Mouse (Mus musculus) kidney, embryonic 16.5 days (tissue): ENCODE data around the gene Cd300lb. TPM values are rescaled to one million over a fixed set of nuclear protein-coding genes. Genes with fewer than 3 reads are reported as not detected.
"Not testable (repeated sequence)": the region's sequence is repeated elsewhere in the genome, so short reads cannot be mapped to it uniquely, and the experiment has no call there.

Experiments
- ATAC-seq: fragments of 200-750 bp; cut with Nextera tagmentation; 2 replicates; pipeline ENCODE4 v1.8.0; 2017; ENCODE audit warnings: moderate TSS enrichment; ENCODE audit not compliant: low FRiP score, low TSS enrichment
- H3K27ac ChIP-seq: fragments of 300-500 bp; sonication (generic); 2 replicates; pipeline ENCODE4 v1.5.1; 2014; ENCODE audit warnings: low read length
- H3K27me3 ChIP-seq: fragments of 300-500 bp; sonication (generic); 2 replicates; pipeline ENCODE4 v1.6.1; 2014; ENCODE audit warnings: low read length, control low read depth, mixed read lengths; ENCODE audit not compliant: insufficient read depth
- H3K36me3 ChIP-seq: fragments of 300-500 bp; sonication (generic); 2 replicates; pipeline ENCODE4 v1.6.1; 2014; ENCODE audit warnings: low read length, control low read depth, mixed read lengths; ENCODE audit not compliant: insufficient read depth
- H3K4me1 ChIP-seq: fragments of 300-500 bp; sonication (generic); 2 replicates; pipeline ENCODE4 v1.6.1; 2014; ENCODE audit warnings: low read length, control low read depth, mixed read lengths; ENCODE audit not compliant: insufficient read depth
- H3K4me2 ChIP-seq: fragments of 300-500 bp; sonication (generic); replicated peaks from 2 replicates; pipeline ENCODE4 v1.6.1; 2014; ENCODE audit warnings: low read depth, low read length
- H3K4me3 ChIP-seq: fragments of 300-500 bp; sonication (generic); 2 replicates; pipeline ENCODE4 v1.5.1; 2014; ENCODE audit warnings: mild to moderate bottlenecking, low read length
- H3K9ac ChIP-seq: fragments of 300-500 bp; sonication (generic); replicated peaks from 2 replicates; pipeline ENCODE4 v1.6.1; 2014; ENCODE audit warnings: low read length
- H3K9me3 ChIP-seq: fragments of 300-500 bp; sonication (generic); 2 replicates; pipeline ENCODE4 v1.6.1; 2016; ENCODE audit warnings: low read length, control low read depth
- WGBS: fragments of 180-500 bp; shearing (Covaris S2); extraction: QIAGEN DNeasy Blood & Tissue Kit; methylation state at CpG from one replicate; pipeline ENCODE4 v1.1.7; 2014; 5-methylcytosine and 5-hydroxymethylcytosine counted together
- polyA plus RNA-seq: library from polyadenylated mRNA; unstranded; fragments of >200 nt; fragmentation: Nextera tagmentation; extraction: Ambion mirVana; gene quantifications from 2 replicates; pipeline ENCODE4 v1.2.1, GENCODE M21; 2015

The Cd300lb gene
- polyA plus RNA-seq, 1 experiment from 2014 or later: 0.32 TPM

DNA sequence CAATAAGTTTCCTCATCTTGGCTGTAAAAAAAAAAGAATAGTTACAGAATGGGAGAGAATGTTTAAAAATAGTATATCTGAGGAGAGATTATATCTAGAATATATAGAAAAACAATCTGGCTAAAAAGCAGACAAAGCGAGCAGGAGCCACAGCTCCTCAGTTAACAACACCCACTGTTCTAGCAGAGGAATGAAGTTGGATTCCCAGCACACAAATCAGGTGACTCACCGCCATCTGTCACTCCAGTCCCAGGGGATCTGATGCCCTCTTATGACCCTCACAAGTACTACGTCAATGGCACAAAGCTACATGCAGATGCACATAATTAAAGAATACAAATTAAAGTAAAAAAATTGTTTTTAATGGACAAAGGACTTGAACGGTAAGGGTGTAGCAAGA lies 11.7 kb downstream of the Cd300lb start:
- Histone ChIP-seq H3K4me1 (no peaks in the 10 kb centered on the region), H3K4me2 (no peak overlapping the region), H3K27ac (no peak overlapping the region), H3K4me3 (no peak overlapping the region), H3K36me3 (no peaks in the 10 kb centered on the region), H3K9ac (no peak overlapping the region), H3K9me3 (no peaks in the 10 kb centered on the region), H3K27me3 (no peaks in the 10 kb centered on the region)
- 80% methylated on average over 4 of the region's 4 CpGs for WGBS
- ATAC-seq: no peak

DNA sequence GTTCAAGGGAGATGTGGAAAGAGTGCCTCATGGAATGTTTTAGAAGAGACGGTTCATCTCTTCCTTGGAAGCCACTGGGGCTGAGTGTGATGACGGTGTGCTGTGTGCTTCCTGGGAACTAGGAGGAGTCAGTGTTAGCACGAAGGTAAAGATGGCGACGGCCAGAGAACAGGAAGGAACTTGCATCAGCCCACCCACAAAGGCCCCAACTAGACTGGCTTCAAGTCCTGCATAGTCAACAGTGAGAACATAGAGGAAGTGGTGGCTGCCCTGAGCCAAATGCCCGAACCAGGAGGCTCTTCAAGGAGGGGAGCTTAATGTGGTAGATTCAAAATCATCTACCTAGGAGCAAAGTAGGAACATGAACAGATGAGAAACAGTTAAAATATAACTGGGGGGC lies 17.1 kb downstream of the Cd300lb start:
- H3K9ac ChIP-seq: no peak overlapping the region
- ATAC-seq: no peak
- no peaks in the 10 kb centered on the region for H3K27me3 ChIP-seq
- no peak overlapping the region for H3K4me3 ChIP-seq
- no peak overlapping the region for H3K27ac ChIP-seq
- no peaks in the 10 kb centered on the region for H3K4me1 ChIP-seq
- no peaks in the 10 kb centered on the region for H3K9me3 ChIP-seq
- no peaks in the 10 kb centered on the region for H3K36me3 ChIP-seq
- 85% methylated on average over 6 of the region's 6 CpGs for WGBS
- H3K4me2 ChIP-seq: no peak overlapping the region

DNA sequence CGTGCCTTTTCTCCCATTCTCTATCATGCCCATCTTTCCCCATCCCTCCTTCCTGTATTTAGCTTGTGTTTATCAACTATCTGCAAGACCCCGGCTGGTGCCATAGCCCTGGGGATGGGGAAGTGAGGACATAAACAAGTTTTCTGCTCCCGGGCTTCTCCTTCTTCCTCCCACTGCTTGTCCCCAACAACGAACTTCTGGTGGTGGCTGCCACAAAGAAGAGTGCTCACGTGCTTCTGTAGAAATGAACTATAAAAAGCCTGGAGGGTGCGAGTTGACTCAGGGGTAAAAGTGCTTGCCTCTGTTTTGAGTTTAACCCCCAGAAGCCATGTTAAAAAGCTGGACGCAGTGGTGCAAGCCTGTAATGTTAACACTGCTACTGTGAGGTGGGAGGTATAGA lies 19.2 kb downstream of the Cd300lb start:
- H3K27ac ChIP-seq: no peak overlapping the region
- H3K27me3 ChIP-seq: no peaks in the 10 kb centered on the region
- no peak overlapping the region for H3K4me2 ChIP-seq
- no peak overlapping the region for H3K9ac ChIP-seq
- no peaks in the 10 kb centered on the region for H3K9me3 ChIP-seq
- WGBS: 38% methylated on average over 7 of the region's 7 CpGs
- no peaks in the 10 kb centered on the region for H3K36me3 ChIP-seq
- H3K4me3 ChIP-seq: no peak overlapping the region
- no peaks in the 10 kb centered on the region for H3K4me1 ChIP-seq
- no peak for ATAC-seq

DNA sequence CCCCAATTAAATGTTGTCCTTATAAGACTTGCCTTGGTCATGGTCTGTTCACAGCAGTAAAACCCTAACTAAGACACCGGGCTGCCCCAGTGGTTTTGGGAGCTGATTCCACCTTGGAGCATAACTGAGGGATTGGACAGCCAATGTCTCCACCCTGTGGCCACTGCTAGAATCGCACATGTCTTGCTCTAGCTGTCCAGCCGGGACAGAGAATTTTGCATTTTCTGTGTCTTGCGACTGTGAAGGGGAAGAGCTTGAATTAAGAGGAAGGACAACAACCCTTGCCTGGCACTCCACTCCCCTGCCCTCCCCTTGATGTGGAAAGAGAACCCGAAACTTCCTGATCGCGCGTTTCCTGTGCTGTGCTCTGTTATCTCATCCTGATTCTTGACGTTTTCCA lies 21.3 kb downstream of the Cd300lb start:
- H3K4me3 ChIP-seq: no peak overlapping the region
- no peaks in the 10 kb centered on the region for H3K4me1 ChIP-seq
- no peaks in the 10 kb centered on the region for H3K27me3 ChIP-seq
- no peaks in the 10 kb centered on the region for H3K36me3 ChIP-seq
- H3K4me2 ChIP-seq: no peak overlapping the region
- no peak overlapping the region for H3K27ac ChIP-seq
- WGBS: 18% methylated on average over 9 of the region's 9 CpGs
- peak; percentile 51; the same call in 1 of the 2 replicates for ATAC-seq
- H3K9ac ChIP-seq: no peak overlapping the region
- H3K9me3 ChIP-seq: no peaks in the 10 kb centered on the region

DNA sequence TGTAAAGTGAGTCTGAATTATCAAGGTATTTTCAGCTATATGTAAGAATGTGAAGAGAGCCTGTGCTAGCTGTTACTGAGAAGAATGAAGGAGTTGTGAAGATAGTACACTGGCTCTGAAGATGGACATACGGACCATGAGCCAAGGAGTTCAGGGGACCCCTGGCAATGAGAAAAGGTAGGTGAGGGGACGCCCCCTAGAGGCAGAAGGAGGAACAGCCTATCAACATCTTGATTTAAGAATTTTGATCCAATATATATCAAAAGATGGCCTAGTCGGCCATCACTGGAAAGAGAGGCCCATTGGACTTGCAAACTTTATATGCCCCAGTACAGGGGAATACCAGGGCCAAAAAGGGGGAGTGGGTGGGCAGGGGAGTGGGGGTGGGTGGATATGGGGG lies 24.6 kb downstream of the Cd300lb start:
- H3K9me3 ChIP-seq, H3K27me3 ChIP-seq, ATAC-seq, H3K9ac ChIP-seq, H3K27ac ChIP-seq, H3K4me3 ChIP-seq, H3K4me2 ChIP-seq, H3K36me3 ChIP-seq, H3K4me1 ChIP-seq: not testable (repeated sequence)
- 53% methylated on average over 3 of the region's 3 CpGs for WGBS

DNA sequence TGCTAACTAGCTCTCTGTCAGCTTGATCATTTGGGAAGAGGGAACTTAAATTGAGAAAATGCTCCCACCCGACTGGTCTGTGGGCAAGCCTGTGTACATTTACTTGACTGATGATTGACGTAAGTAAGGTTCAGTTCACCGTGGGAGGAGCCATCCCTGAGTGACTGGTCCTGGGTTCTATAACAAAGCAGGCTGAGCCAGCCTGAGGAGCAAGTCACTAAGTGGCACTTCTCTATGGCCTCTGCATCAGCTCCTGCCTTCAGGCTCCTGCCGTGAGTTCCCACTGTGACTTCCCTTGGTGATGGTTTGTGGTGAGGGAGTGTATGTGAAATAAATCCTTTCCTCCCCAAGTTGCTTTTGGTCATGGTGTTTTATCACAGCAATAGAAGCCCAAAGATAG lies 26.1 kb downstream of the Cd300lb start:
- Histone ChIP-seq H3K4me1 (no peaks in the 10 kb centered on the region), H3K9ac (no peak overlapping the region), H3K27ac (no peak overlapping the region), H3K36me3 (no peaks in the 10 kb centered on the region), H3K4me2 (no peak overlapping the region), H3K9me3 (no peaks in the 10 kb centered on the region), H3K4me3 (no peak overlapping the region), H3K27me3 (no peaks in the 10 kb centered on the region)
- no peak for ATAC-seq
- 54% methylated on average over 4 of the region's 4 CpGs for WGBS

DNA sequence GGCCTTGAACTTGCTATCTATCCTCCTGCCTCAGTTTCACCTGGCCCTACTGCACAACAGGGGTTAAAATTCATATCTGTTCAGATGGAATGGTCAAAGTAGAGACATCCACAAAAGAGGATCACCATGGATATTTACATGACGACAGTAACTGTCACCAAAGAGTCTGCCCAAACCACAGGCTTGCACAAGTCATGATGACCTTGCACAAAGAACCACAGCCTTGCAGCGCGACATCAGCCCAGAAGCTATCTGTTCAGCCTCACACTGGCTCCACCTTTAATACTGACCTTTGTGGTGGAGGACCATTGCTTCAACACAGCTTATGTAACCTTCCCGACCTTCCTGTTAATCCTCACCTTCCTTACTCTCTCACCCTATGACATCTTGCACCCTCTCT lies 26.6 kb downstream of the Cd300lb start:
- no peak for ATAC-seq
- H3K9me3 ChIP-seq: no peaks in the 10 kb centered on the region
- H3K4me2 ChIP-seq: no peak overlapping the region
- no peaks in the 10 kb centered on the region for H3K36me3 ChIP-seq
- H3K4me3 ChIP-seq: no peak overlapping the region
- no peaks in the 10 kb centered on the region for H3K4me1 ChIP-seq
- 83% methylated on average over 4 of the region's 4 CpGs for WGBS
- no peak overlapping the region for H3K27ac ChIP-seq
- H3K9ac ChIP-seq: no peak overlapping the region
- no peaks in the 10 kb centered on the region for H3K27me3 ChIP-seq

DNA sequence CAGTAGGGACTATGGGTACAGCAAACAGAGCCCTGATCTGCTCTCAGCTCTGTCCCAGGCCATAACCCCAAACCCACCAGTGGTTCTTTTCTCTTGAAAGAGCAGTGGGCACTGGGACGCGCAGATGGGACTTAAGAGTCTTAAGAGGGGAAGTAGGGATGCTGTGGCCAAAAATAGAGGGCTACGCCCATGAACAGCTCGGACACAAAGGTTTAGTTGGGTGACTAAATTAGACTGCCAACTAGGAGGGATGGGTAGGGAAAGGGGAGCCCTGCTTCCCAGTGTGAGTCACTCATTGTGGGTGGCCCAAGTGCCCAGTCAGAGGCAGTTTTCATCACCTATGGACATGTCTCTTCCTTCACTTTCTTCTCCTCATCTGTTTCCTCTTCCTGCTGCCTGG lies 31.0 kb downstream of the Cd300lb start:
- Histone ChIP-seq H3K4me3 (no peak overlapping the region), H3K9ac (no peak overlapping the region), H3K4me2 (no peak overlapping the region), H3K4me1 (no peaks in the 10 kb centered on the region), H3K36me3 (no peaks in the 10 kb centered on the region), H3K9me3 (no peaks in the 10 kb centered on the region), H3K27ac (no peak overlapping the region), H3K27me3 (no peaks in the 10 kb centered on the region)
- ATAC-seq: no peak
- WGBS: 92% methylated on average over 4 of the region's 4 CpGs

DNA sequence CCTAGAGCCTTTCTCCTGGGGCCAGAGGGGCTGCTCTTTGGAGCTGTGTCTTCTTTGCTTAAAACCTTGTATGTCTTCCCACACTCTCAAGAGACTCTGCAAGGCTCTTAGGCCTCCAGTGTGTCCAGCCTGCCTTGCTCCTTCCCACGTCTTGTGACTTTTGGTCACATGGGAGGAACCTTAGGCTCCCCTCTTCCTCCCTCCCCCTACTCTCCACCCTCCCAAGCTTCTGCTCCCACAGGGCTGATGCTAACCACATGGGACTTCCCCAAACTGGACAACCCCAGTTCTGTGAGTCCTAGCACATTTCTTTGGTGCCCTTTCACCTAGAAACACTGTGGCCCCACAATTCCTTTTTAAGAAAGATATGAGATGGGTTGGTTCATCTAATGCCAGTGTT lies 36.2 kb downstream of the Cd300lb start:
- Histone ChIP-seq H3K4me2 (no peak overlapping the region), H3K27me3 (no peaks in the 10 kb centered on the region), H3K9ac (no peak overlapping the region), H3K4me1 (no peaks in the 10 kb centered on the region), H3K4me3 (no peak overlapping the region), H3K9me3 (no peaks in the 10 kb centered on the region), H3K36me3 (no peaks in the 10 kb centered on the region), H3K27ac (no peak overlapping the region)
- WGBS: 41% methylated on average over 1 of the region's 1 CpGs
- no peak for ATAC-seq

DNA sequence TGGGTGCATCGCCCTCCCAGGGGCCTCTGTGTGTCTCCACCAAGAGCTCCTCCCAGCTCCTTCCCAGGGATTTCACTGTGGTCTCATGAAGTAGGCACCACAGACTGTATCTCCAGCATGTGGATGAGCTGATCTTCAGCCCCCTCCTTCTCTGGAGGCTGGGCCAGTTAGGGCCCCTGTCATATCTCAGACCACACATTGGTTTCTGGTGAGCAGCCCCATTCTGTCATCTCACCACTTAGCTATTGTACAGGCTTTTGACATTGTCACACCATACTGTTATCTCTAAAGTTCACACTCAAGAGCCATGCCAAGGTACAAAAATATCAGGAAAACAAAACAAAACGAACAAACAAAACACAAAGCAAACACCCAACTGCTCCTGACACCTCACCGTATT lies 38.1 kb downstream of the Cd300lb start:
- WGBS: 78% methylated on average over 3 of the region's 3 CpGs
- no peak for ATAC-seq
- Histone ChIP-seq H3K4me3 (no peak overlapping the region), H3K27ac (no peak overlapping the region), H3K4me1 (no peaks in the 10 kb centered on the region), H3K36me3 (no peaks in the 10 kb centered on the region), H3K9me3 (no peaks in the 10 kb centered on the region), H3K9ac (no peak overlapping the region), H3K27me3 (no peaks in the 10 kb centered on the region), H3K4me2 (no peak overlapping the region)

DNA sequence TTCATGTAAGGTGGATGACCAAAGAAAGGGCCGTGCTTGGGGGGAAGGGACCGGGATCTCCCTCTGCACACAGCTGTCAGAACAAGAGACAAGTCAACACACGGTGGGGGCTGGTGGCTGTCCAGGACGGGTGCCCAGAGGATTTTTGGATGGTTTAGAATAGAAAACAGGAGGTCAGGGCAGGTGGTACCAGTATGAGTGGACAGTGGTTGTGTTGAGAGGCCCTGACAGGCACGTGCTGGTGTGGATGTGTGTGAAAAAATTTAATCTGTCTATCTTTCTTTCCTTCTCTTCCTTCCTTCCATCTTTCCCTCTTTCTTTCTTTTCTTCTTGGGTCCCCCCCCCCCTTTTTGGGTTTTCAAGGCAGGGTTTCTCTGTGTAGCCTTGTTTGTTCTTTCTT lies 43.6 kb downstream of the Cd300lb start:
- Histone ChIP-seq H3K4me1 (peaks cover 8% of the 10 kb centered on the region), H3K36me3 (no peaks in the 10 kb centered on the region), H3K27ac (no peak overlapping the region), H3K4me2 (peak overlapping the region; percentile 42), H3K9ac (0 out of 2 replicates have a peak overlapping the region, but pooled peaks have one; percentile 43), H3K4me3 (no peak overlapping the region), H3K9me3 (no peaks in the 10 kb centered on the region), H3K27me3 (no peaks in the 10 kb centered on the region)
- WGBS: 38% methylated on average over 5 of the region's 5 CpGs
- ATAC-seq: peak; percentile 27; the same call in 1 of the 2 replicates
